Mouse (Mus musculus) left cerebral cortex, adult 18-20 months (tissue): ENCODE data around the gene Cpne9. TPM values are rescaled to one million over a fixed set of nuclear protein-coding genes. Genes with fewer than 3 reads are reported as not detected.
A peak's percentile ranks its signal among the peaks of the same experiment; 100 is the strongest.
"Not testable (repeated sequence)": the region's sequence is repeated elsewhere in the genome, so short reads cannot be mapped to it uniquely, and the experiment has no call there.

ENCODE experiments used
- DNase-seq, 2 experiments: peaks; one replicate each; pipeline ENCODE4 v3.0.0; 2021 to 2022; ENCODE audit warnings: low spot score in 2 of 2, mixed read lengths in 1 of 2
- total RNA-seq, 2 experiments: library from RNA; stranded (reverse); gene quantifications; 2 replicates each; pipeline ENCODE4 v1.2.3; 2021

Gene Cpne9
- total RNA-seq, 2 experiments from 2014 or later: 67.8 to 89.1 TPM

GRCm38 (mm10) chr6:113287236-113287635, 5.1 kb downstream of the Cpne9 start:
- DNase-seq: peak; percentile 55 to 75

- no peak for DNase-seq
Observed at GRCm38 (mm10) chr6:113289346-113289745, 7.2 kb downstream of the Cpne9 start.

- no peak for DNase-seq
Observed at GRCm38 (mm10) chr6:113290346-113290745, 8.2 kb downstream of the Cpne9 start.

GRCm38 (mm10) chr6:113292938-113293337, 10.8 kb downstream of the Cpne9 start:
- no peak for DNase-seq

GRCm38 (mm10) chr6:113296046-113296445, 13.9 kb downstream of the Cpne9 start:
- no peak for DNase-seq

- no peak for DNase-seq
Observed at GRCm38 (mm10) chr6:113296639-113297038, 14.5 kb downstream of the Cpne9 start.

- no peak for DNase-seq
Observed at GRCm38 (mm10) chr6:113301350-113301749, 19.2 kb downstream of the Cpne9 start.

GRCm38 (mm10) chr6:113302258-113302657, 20.2 kb downstream of the Cpne9 start:
- no peak for DNase-seq

- DNase-seq: peak; percentile 98 to 99
Observed at GRCm38 (mm10) chr6:113306322-113306985, 24.3 kb downstream of the Cpne9 start.

- no peak for DNase-seq
Observed at GRCm38 (mm10) chr6:113306986-113307349, 24.9 kb downstream of the Cpne9 start, which contains the start of gene Brpf1. Gene Brpf1, plus strand, starts transcription at chr6:113307137.

GRCm38 (mm10) chr6:113307481-113308121, 25.5 kb downstream of the Cpne9 start:
- peak in 1 of 2 experiments; percentile 32 for DNase-seq

GRCm38 (mm10) chr6:113308141-113308540, 26.0 kb downstream of the Cpne9 start:
- peak; percentile 27 to 49 for DNase-seq

GRCm38 (mm10) chr6:113315972-113316371, 33.9 kb downstream of the Cpne9 start:
- no peak for DNase-seq

- DNase-seq: peak; percentile 95 to 99
Observed at GRCm38 (mm10) chr6:113326533-113327315, 44.6 kb downstream of the Cpne9 start, which contains the start of gene Ogg1. Gene Ogg1, plus strand, starts transcription at chr6:113326972.

GRCm38 (mm10) chr6:113329396-113329795, 47.3 kb downstream of the Cpne9 start:
- DNase-seq: no peak

- no peak for DNase-seq
Observed at GRCm38 (mm10) chr6:113330547-113330946, 48.4 kb downstream of the Cpne9 start.

GRCm38 (mm10) chr6:113331721-113332120, 49.6 kb downstream of the Cpne9 start:
- no peak for DNase-seq

GRCm38 (mm10) chr6:113332734-113333133, 50.6 kb downstream of the Cpne9 start:
- not testable (repeated sequence) for DNase-seq

- peak; percentile 36 to 55 for DNase-seq
Observed at GRCm38 (mm10) chr6:113333137-113333950, 51.2 kb downstream of the Cpne9 start.

- no peak for DNase-seq
Observed at GRCm38 (mm10) chr6:113334216-113334615, 52.1 kb downstream of the Cpne9 start.
